Mouse (Mus musculus): ENCODE measurements at regions not wholly inside any gene's neighbourhood (a gene's known extent, or its start where the extent isn't known, plus 50 kb on each side); places are given as distances from the start of the nearest gene placed in this dataset.

- Histone ChIP-seq H3K27ac (peak overlapping the region; percentile 92), H3K4me3 (peak overlapping the region; percentile 24), H3K4me2 (peak overlapping the region; percentile 43), H3K4me1 (replicated peaks) (peaks cover 29% of the 10 kb centered on the region), H3K36me3 (no peaks in the 10 kb centered on the region), H3K9me3 (replicated peaks) (no peaks in the 10 kb centered on the region), H3K9ac (no peak overlapping the region), H3K27me3 (no peaks in the 10 kb centered on the region)
- peak; percentile 91 for ATAC-seq (replicated peaks; ENCODE audit: insufficient number of reproducible peaks, insufficient read depth, low FRiP score, low read depth)
- 13% methylated on average over 10 of the region's 10 CpGs for WGBS
Observed at GRCm38 (mm10) chr15:93698182-93698822, 102.6 kb upstream of the Prickle1 start.

- Histone ChIP-seq H3K9ac (no peak overlapping the region), H3K27me3 (no peaks in the 10 kb centered on the region), H3K4me2 (no peak overlapping the region), H3K4me1 (replicated peaks) (peaks cover 30% of the 10 kb centered on the region), H3K9me3 (replicated peaks) (no peaks in the 10 kb centered on the region), H3K36me3 (no peaks in the 10 kb centered on the region), H3K27ac (peak overlapping the region; percentile 80; the same call in 1 of the 2 replicates), H3K4me3 (no peak overlapping the region)
- WGBS, result 37% methylated on average over 6 of the region's 6 CpGs
- no peak for ATAC-seq (replicated peaks; ENCODE audit: insufficient number of reproducible peaks, insufficient read depth, low FRiP score, low read depth)
Observed at GRCm38 (mm10) chr15:93690717-93691116, 95.0 kb upstream of the Prickle1 start.

GRCm38 (mm10) chr15:93690011-93690410 is 94.3 kb upstream of the Prickle1 start:
- no peak overlapping the region for H3K9ac ChIP-seq
- H3K36me3 ChIP-seq, result no peaks in the 10 kb centered on the region
- H3K4me1 ChIP-seq (replicated peaks), result peaks cover 30% of the 10 kb centered on the region
- peak overlapping the region; percentile 80 for H3K27ac ChIP-seq
- H3K27me3 ChIP-seq, result no peaks in the 10 kb centered on the region
- no peak for ATAC-seq (replicated peaks; ENCODE audit: insufficient number of reproducible peaks, insufficient read depth, low FRiP score, low read depth)
- no peak overlapping the region for H3K4me3 ChIP-seq
- H3K4me2 ChIP-seq, result 0 out of 2 replicates have a peak overlapping the region, but pooled peaks have one; percentile 10
- WGBS, result 39% methylated on average over 10 of the region's 10 CpGs
- no peaks in the 10 kb centered on the region for H3K9me3 ChIP-seq (replicated peaks)

GRCm38 (mm10) chr15:93686385-93686784 is 90.7 kb upstream of the Prickle1 start:
- peak; percentile 65; the same call in 1 of the 2 replicates for ATAC-seq (replicated peaks; ENCODE audit: insufficient number of reproducible peaks, insufficient read depth, low FRiP score, low read depth)
- H3K4me3 ChIP-seq, result no peak overlapping the region
- WGBS, result 20% methylated on average over 9 of the region's 9 CpGs
- peak overlapping the region; percentile 19 for H3K4me2 ChIP-seq
- no peaks in the 10 kb centered on the region for H3K9me3 ChIP-seq (replicated peaks)
- no peak overlapping the region for H3K9ac ChIP-seq
- H3K4me1 ChIP-seq (replicated peaks), result peaks cover 34% of the 10 kb centered on the region
- no peaks in the 10 kb centered on the region for H3K36me3 ChIP-seq
- peak overlapping the region; percentile 84 for H3K27ac ChIP-seq
- H3K27me3 ChIP-seq, result no peaks in the 10 kb centered on the region

- Histone ChIP-seq H3K27ac (no peak overlapping the region), H3K4me3 (no peak overlapping the region), H3K4me1 (replicated peaks) (peaks cover 12% of the 10 kb centered on the region), H3K9ac (no peak overlapping the region), H3K9me3 (replicated peaks) (no peaks in the 10 kb centered on the region), H3K36me3 (no peaks in the 10 kb centered on the region), H3K27me3 (no peaks in the 10 kb centered on the region), H3K4me2 (no peak overlapping the region)
- 0 out of 2 replicates have a peak, but pooled peaks have one; percentile 62 for ATAC-seq (replicated peaks; ENCODE audit: insufficient number of reproducible peaks, insufficient read depth, low FRiP score, low read depth)
- 43% methylated on average over 4 of the region's 4 CpGs for WGBS
Observed at GRCm38 (mm10) chr15:93681602-93682001, 85.9 kb upstream of the Prickle1 start.

- 67% methylated on average over 6 of the region's 6 CpGs for WGBS
- no peaks in the 10 kb centered on the region for H3K9me3 ChIP-seq (replicated peaks)
Observed at GRCm38 (mm10) chr15:93675624-93676023, 79.9 kb upstream of the Prickle1 start.

GRCm38 (mm10) chr15:93673976-93674375 is 78.3 kb upstream of the Prickle1 start:
- Histone ChIP-seq H3K4me2 (no peak overlapping the region), H3K4me1 (replicated peaks) (no peaks in the 10 kb centered on the region), H3K27me3 (no peaks in the 10 kb centered on the region), H3K9ac (no peak overlapping the region), H3K36me3 (no peaks in the 10 kb centered on the region), H3K27ac (no peak overlapping the region), H3K4me3 (no peak overlapping the region), H3K9me3 (replicated peaks) (no peaks in the 10 kb centered on the region)
- no peak for ATAC-seq (replicated peaks; ENCODE audit: insufficient number of reproducible peaks, insufficient read depth, low FRiP score, low read depth)
- 64% methylated on average over 10 of the region's 10 CpGs for WGBS

More at GRCm38 (mm10) chr15:93675624-93676023, 79.9 kb upstream of the Prickle1 start:
- H3K27ac ChIP-seq, result no peak overlapping the region
- ATAC-seq (replicated peaks; ENCODE audit: insufficient number of reproducible peaks, insufficient read depth, low FRiP score, low read depth), result no peak
- no peak overlapping the region for H3K9ac ChIP-seq
- H3K4me1 ChIP-seq (replicated peaks), result no peaks in the 10 kb centered on the region
- H3K36me3 ChIP-seq, result no peaks in the 10 kb centered on the region
- no peak overlapping the region for H3K4me2 ChIP-seq
- no peaks in the 10 kb centered on the region for H3K27me3 ChIP-seq
- no peak overlapping the region for H3K4me3 ChIP-seq

GRCm38 (mm10) chr15:93663876-93664275 is 68.2 kb upstream of the Prickle1 start:
- Histone ChIP-seq H3K36me3 (no peaks in the 10 kb centered on the region), H3K27me3 (no peaks in the 10 kb centered on the region), H3K4me1 (replicated peaks) (no peaks in the 10 kb centered on the region), H3K9ac (no peak overlapping the region), H3K9me3 (replicated peaks) (no peaks in the 10 kb centered on the region), H3K4me2 (no peak overlapping the region), H3K27ac (no peak overlapping the region), H3K4me3 (no peak overlapping the region)
- 63% methylated on average over 5 of the region's 5 CpGs for WGBS
- ATAC-seq (replicated peaks; ENCODE audit: insufficient number of reproducible peaks, insufficient read depth, low FRiP score, low read depth), result no peak

- H3K36me3 ChIP-seq, result no peaks in the 10 kb centered on the region
- no peaks in the 10 kb centered on the region for H3K9me3 ChIP-seq (replicated peaks)
- ATAC-seq (replicated peaks; ENCODE audit: insufficient number of reproducible peaks, insufficient read depth, low FRiP score, low read depth), result no peak
- no peaks in the 10 kb centered on the region for H3K4me1 ChIP-seq (replicated peaks)
- H3K4me3 ChIP-seq, result no peak overlapping the region
- 92% methylated on average over 1 of the region's 1 CpGs for WGBS
- no peak overlapping the region for H3K9ac ChIP-seq
- no peak overlapping the region for H3K4me2 ChIP-seq
- H3K27ac ChIP-seq, result no peak overlapping the region
- H3K27me3 ChIP-seq, result no peaks in the 10 kb centered on the region
Observed at GRCm38 (mm10) chr15:93662601-93663000, 66.9 kb upstream of the Prickle1 start.

- 94% methylated on average over 2 of the region's 2 CpGs for WGBS
- no peak overlapping the region for H3K9ac ChIP-seq
- ATAC-seq (replicated peaks; ENCODE audit: insufficient number of reproducible peaks, insufficient read depth, low FRiP score, low read depth), result no peak
- no peak overlapping the region for H3K27ac ChIP-seq
- no peaks in the 10 kb centered on the region for H3K27me3 ChIP-seq
- peaks cover 5% of the 10 kb centered on the region for H3K4me1 ChIP-seq (replicated peaks)
- H3K36me3 ChIP-seq, result no peaks in the 10 kb centered on the region
- no peaks in the 10 kb centered on the region for H3K9me3 ChIP-seq (replicated peaks)
- H3K4me3 ChIP-seq, result no peak overlapping the region
- H3K4me2 ChIP-seq, result no peak overlapping the region
Observed at GRCm38 (mm10) chr15:93661801-93662200, 66.1 kb upstream of the Prickle1 start.

- no peaks in the 10 kb centered on the region for H3K9me3 ChIP-seq (replicated peaks)
- ATAC-seq (replicated peaks; ENCODE audit: insufficient number of reproducible peaks, insufficient read depth, low FRiP score, low read depth), result no peak
- no peaks in the 10 kb centered on the region for H3K36me3 ChIP-seq
- H3K4me3 ChIP-seq, result no peak overlapping the region
- H3K9ac ChIP-seq, result no peak overlapping the region
- H3K4me2 ChIP-seq, result no peak overlapping the region
- no peak overlapping the region for H3K27ac ChIP-seq
- H3K27me3 ChIP-seq, result no peaks in the 10 kb centered on the region
- 90% methylated on average over 14 of the region's 14 CpGs for WGBS
- H3K4me1 ChIP-seq (replicated peaks), result peaks cover 12% of the 10 kb centered on the region
Observed at GRCm38 (mm10) chr15:93660952-93661648, 65.4 kb upstream of the Prickle1 start.

Data from heart, embryonic 15.5 days (tissue).